Comparison of ENCODE assay signal across 19 mouse cellular contexts in genomic region chr10:117687577-117687976, GRCm38 (mm10). TPM values are rescaled to one million over a fixed set of nuclear protein-coding genes. Genes with fewer than 3 reads are reported as not detected.
DNase-seq lines count a peak whose midpoint lies in the region; ATAC-seq and TF ChIP-seq lines count a peak whose summit lies in the region.
"Had no signal": no experiment of that assay in that cellular context is flagged by ENCODE, and none has a peak within 500 bp of the region (broad histone marks: within the 10 kb centered on the region; RNA-seq: fewer than 3 reads in every experiment).

No protein-coding gene starts in this region.

- H3K9ac ChIP-seq in kidney, embryonic 14.5 days (ENCODE audit: low read depth, low read length) = no peak overlapping the region
- H3K9ac ChIP-seq in MEL (ENCODE audit: control insufficient read depth, low read depth, low read length, poor library complexity, severe bottlenecking) = no peak overlapping the region
- H3K9ac ChIP-seq: forebrain, embryonic 13.5 days; heart, embryonic 12.5 days; heart, embryonic 15.5 days; hindbrain, embryonic 12.5 days; hindbrain, embryonic 15.5 days had no signal

- DNase-seq in adrenal gland, postnatal 14 days = peak; percentile 31
- no peak for DNase-seq in adrenal gland, adult 2 months
- peak; percentile 15 for DNase-seq in kidney, postnatal 10 days
- DNase-seq in MEL (ENCODE audit: low read depth, low spot score) = no peak
- DNase-seq in testis, postnatal 10 days (ENCODE audit: low spot score) = no peak
- DNase-seq in cerebellum, postnatal 25 days = no peak
- DNase-seq: adrenal gland, postnatal 25 days; cerebellum, adult 11-12 months; cerebellum, adult 8-10 months; gastrocnemius, postnatal 10 days; gastrocnemius, postnatal 36 days had no signal

- no peaks in the 10 kb centered on the region for H3K9me3 ChIP-seq in kidney, embryonic 14.5 days (ENCODE audit: control insufficient read depth, low read length)
- no peaks in the 10 kb centered on the region for H3K9me3 ChIP-seq in MEL (replicated peaks; ENCODE audit: insufficient read depth, low read length)
- H3K9me3 ChIP-seq: forebrain, embryonic 10.5 days; forebrain, embryonic 13.5 days; heart, embryonic 12.5 days; heart, embryonic 15.5 days; hindbrain, embryonic 12.5 days; hindbrain, embryonic 15.5 days had no signal

- ATAC-seq in kidney, embryonic 14.5 days (ENCODE audit: low FRiP score, low TSS enrichment) = no peak

- no peak for TF ChIP-seq EP300 in MEL (IDR thresholded peaks at IDR 0.05; ENCODE audit: low read depth in 1 of 2, low read length in 2 of 2)

- H3K4me2 ChIP-seq in kidney, embryonic 14.5 days (replicated peaks; ENCODE audit: low read depth, low read length) = no peak overlapping the region
- H3K4me2 ChIP-seq: forebrain, embryonic 13.5 days; heart, embryonic 12.5 days; heart, embryonic 15.5 days; hindbrain, embryonic 12.5 days; hindbrain, embryonic 15.5 days had no signal

- no peak overlapping the region for H3K27ac ChIP-seq in kidney, embryonic 14.5 days (ENCODE audit: low read depth, low read length)
- H3K27ac ChIP-seq in MEL (ENCODE audit: control insufficient read depth, low read depth, low read length) = no peak overlapping the region
- H3K27ac ChIP-seq: forebrain, embryonic 10.5 days; forebrain, embryonic 13.5 days; heart, embryonic 15.5 days; hindbrain, embryonic 12.5 days; hindbrain, embryonic 15.5 days had no signal

- H3K27me3 ChIP-seq in kidney, embryonic 14.5 days (ENCODE audit: control insufficient read depth, insufficient read depth, low read length) = no peaks in the 10 kb centered on the region
- no peaks in the 10 kb centered on the region for H3K27me3 ChIP-seq in MEL (ENCODE audit: control insufficient read depth in 1 of 2, insufficient read depth in 2 of 2, low read length in 2 of 2)
- H3K27me3 ChIP-seq: forebrain, embryonic 13.5 days; heart, embryonic 12.5 days; heart, embryonic 15.5 days; hindbrain, embryonic 12.5 days; hindbrain, embryonic 15.5 days; Patski had no signal

- H3K79me2 ChIP-seq in MEL (ENCODE audit: control insufficient read depth, insufficient read depth, low read length, poor library complexity) = no peaks in the 10 kb centered on the region

- H3K4me1 ChIP-seq in kidney, embryonic 14.5 days (ENCODE audit: control insufficient read depth, insufficient read depth, low read length) = no peaks in the 10 kb centered on the region
- no peaks in the 10 kb centered on the region for H3K4me1 ChIP-seq in MEL (ENCODE audit: control insufficient read depth in 1 of 2, insufficient read depth in 2 of 2, low read length in 2 of 2)
- H3K4me1 ChIP-seq: forebrain, embryonic 10.5 days; forebrain, embryonic 13.5 days; heart, embryonic 12.5 days; heart, embryonic 15.5 days; hindbrain, embryonic 12.5 days; hindbrain, embryonic 15.5 days had no signal

- no peak for TF ChIP-seq CTCF in MEL (IDR thresholded peaks at IDR 0.05 in 2 of 3, conservative IDR thresholded peaks at IDR 0.05 in 1 of 3; ENCODE audit: control insufficient read depth in 1 of 3, insufficient read depth in 1 of 3, low read depth in 2 of 3, low read length in 3 of 3, poor library complexity in 1 of 3, severe bottlenecking in 1 of 3)

- no peak overlapping the region for H3K4me3 ChIP-seq in kidney, embryonic 14.5 days (ENCODE audit: low read length)
- no peak overlapping the region for H3K4me3 ChIP-seq in MEL (ENCODE audit: control insufficient read depth in 1 of 2, insufficient read depth in 1 of 2, low read depth in 2 of 2, low read length in 2 of 2)
- H3K4me3 ChIP-seq: forebrain, embryonic 10.5 days; forebrain, embryonic 13.5 days; heart, embryonic 12.5 days; heart, embryonic 15.5 days; hindbrain, embryonic 12.5 days; hindbrain, embryonic 15.5 days had no signal

- TF ChIP-seq RAD21 in MEL (IDR thresholded peaks at IDR 0.05; ENCODE audit: low read depth, low read length) = no peak

- 93% methylated on average over 7 of the region's 7 CpGs for WGBS in kidney, embryonic 14.5 days

- H3K36me3 ChIP-seq in kidney, embryonic 14.5 days (ENCODE audit: control insufficient read depth, insufficient read depth, low read length) = peaks cover 46% of the 10 kb centered on the region
- peaks cover 0 to 13% of the 10 kb centered on the region in 2 experiments; a peak in 2 of 4 replicates for H3K36me3 ChIP-seq in MEL (ENCODE audit: control insufficient read depth in 1 of 2, insufficient read depth in 2 of 2, low read length in 2 of 2)

- TF ChIP-seq POLR2A in MEL (IDR thresholded peaks at IDR 0.05; ENCODE audit: control insufficient read depth in 1 of 2, insufficient read depth in 1 of 2, low read depth in 1 of 2, low read length in 2 of 2, poor library complexity in 1 of 2) = no peak

TF ChIP-seq in MEL, 35 proteins besides CTCF, POLR2A, EP300 and RAD21:
- 0 out of 2 replicates have a peak, but pooled peaks have one; percentile 36 for TF ChIP-seq POLR2AphosphoS2 (IDR thresholded peaks at IDR 0.05; ENCODE audit: low read length)
- TF ChIP-seq MYB (IDR thresholded peaks at IDR 0.05; ENCODE audit: low read depth, low read length) = no peak

RNA-seq across cellular contexts. Expression of gene Mdm2, which starts 23.0 kb away (rescaled TPM):
- 42.6 and 53.7 TPM in 2 replicates for total RNA-seq in adrenal gland, postnatal 14 days (2021)
- total RNA-seq in adrenal gland, adult 2 months (2021) = 10 to 100 TPM; 47.0 to 55.4 TPM
- polyA plus RNA-seq in adrenal gland, adult 2 months (2012; rRNA removed) = 145 and 155 TPM in 2 replicates
- 38.6 and 65.6 TPM in 2 replicates for polyA plus RNA-seq in kidney, embryonic 14.5 days (2014; fragmentation: Nextera tagmentation; extraction: Ambion mirVana)
- total RNA-seq in MEL (2012; rRNA removed) = 35.2 and 35.3 TPM in 2 replicates
- 100 to 1,000 TPM in 1 of 2 experiments, 10 to 100 TPM in 1; 42.2 to 601 TPM for polyA plus RNA-seq in MEL (2012; ENCODE audit: insufficient read depth in 1 of 2, insufficient read length in 2 of 2, low read depth in 1 of 2, low replicate concordance in 2 of 2, missing spikeins in 1 of 2)

RNA-seq across cellular contexts. Expression of gene Cpm, which starts 58.3 kb away (rescaled TPM):
- 23.7 and 28.6 TPM in 2 replicates for total RNA-seq in adrenal gland, postnatal 14 days (2021)
- 10 to 100 TPM; 21.4 to 29.3 TPM for total RNA-seq in adrenal gland, adult 2 months (2021)
- polyA plus RNA-seq in adrenal gland, adult 2 months (2012; rRNA removed) = 14.6 and 19.2 TPM in 2 replicates
- polyA plus RNA-seq in kidney, embryonic 14.5 days (2014; fragmentation: Nextera tagmentation; extraction: Ambion mirVana) = 21.8 and 28.9 TPM in 2 replicates
- 0.04 TPM in 1 of 2 replicates, not detected in the other for total RNA-seq in MEL (2012; rRNA removed)
- polyA plus RNA-seq in MEL (2012; ENCODE audit: insufficient read depth in 1 of 2, insufficient read length in 2 of 2, low read depth in 1 of 2, low replicate concordance in 2 of 2, missing spikeins in 1 of 2) = under 1 TPM in 1 of 2 experiments, not detected in 1; 0.40 TPM

RNA-seq across cellular contexts. Expression of gene Slc35e3, which starts 58.6 kb away (rescaled TPM):
- total RNA-seq in adrenal gland, postnatal 14 days (2021) = 10.3 and 13.4 TPM in 2 replicates
- 10 to 100 TPM; 10.4 to 20.4 TPM for total RNA-seq in adrenal gland, adult 2 months (2021)
- 9.1 and 9.2 TPM in 2 replicates for polyA plus RNA-seq in adrenal gland, adult 2 months (2012; rRNA removed)
- polyA plus RNA-seq in kidney, embryonic 14.5 days (2014; fragmentation: Nextera tagmentation; extraction: Ambion mirVana) = 7.5 and 12.5 TPM in 2 replicates
- total RNA-seq in MEL (2012; rRNA removed) = 3.0 and 3.7 TPM in 2 replicates
- 1 to 10 TPM in 1 of 2 experiments, not detected in 1; 7.4 TPM for polyA plus RNA-seq in MEL (2012; ENCODE audit: insufficient read depth in 1 of 2, insufficient read length in 2 of 2, low read depth in 1 of 2, low replicate concordance in 2 of 2, missing spikeins in 1 of 2)

Comparison
In these comparisons a context has a peak if more than half of its experiments do, and no peak if none do; other contexts are left out.
1. DNase-seq: peak in adrenal gland, postnatal 14 days (single experiment) and kidney, postnatal 10 days (single experiment); none in adrenal gland, adult 2 months (single experiment), MEL (single experiment), testis, postnatal 10 days (single experiment) and cerebellum, postnatal 25 days (0 of 2).
2. RNA of gene Cpm, which starts 58.3 kb away (total RNA-seq): 21.4 to 29.3 TPM in adrenal gland, adult 2 months and 23.7 to 28.6 TPM in adrenal gland, postnatal 14 days; 0.04 TPM in MEL; every median in the first group is over 10 times any median in the second.